Mouse (Mus musculus) hindbrain, embryonic 14.5 days (tissue): ENCODE data around the gene Prpf4. TPM values are rescaled to one million over a fixed set of nuclear protein-coding genes. Genes with fewer than 3 reads are reported as not detected.

Source experiments
- ATAC-seq: fragments of 200-750 bp; cut with Nextera tagmentation; 2 replicates; pipeline ENCODE4 v1.8.0; 2017; ENCODE audit warnings: moderate number of reproducible peaks, mild to moderate bottlenecking, moderate TSS enrichment, moderate library complexity; ENCODE audit not compliant: low FRiP score
- DNase-seq: peaks from one replicate; pipeline ENCODE4 v3.0.0-alpha.2; 2015; ENCODE audit warnings: low spot score
- H3K27ac ChIP-seq: fragments of 300-500 bp; sonication (generic); 2 replicates; pipeline ENCODE4 v1.5.1; 2014; ENCODE audit warnings: mild to moderate bottlenecking, moderate library complexity
- H3K27me3 ChIP-seq: fragments of 300-500 bp; sonication (generic); 2 replicates; pipeline ENCODE4 v1.6.1; 2014; ENCODE audit warnings: mild to moderate bottlenecking, low read length, mixed read lengths; ENCODE audit not compliant: control insufficient read depth, insufficient read depth
- H3K36me3 ChIP-seq: fragments of 300-500 bp; sonication (generic); replicated peaks from 2 replicates; pipeline ENCODE4 v1.6.1; 2014; ENCODE audit not compliant: control insufficient read depth, insufficient read depth
- H3K4me1 ChIP-seq: fragments of 300-500 bp; sonication (generic); replicated peaks from 2 replicates; pipeline ENCODE4 v1.6.1; 2014; ENCODE audit warnings: antibody characterized with exemption, low read length, mixed read lengths; ENCODE audit not compliant: control insufficient read depth, insufficient read depth
- H3K4me2 ChIP-seq: fragments of 300-500 bp; sonication (generic); replicated peaks from 2 replicates; pipeline ENCODE4 v1.6.1; 2014; ENCODE audit warnings: mild to moderate bottlenecking, moderate library complexity
- H3K4me3 ChIP-seq: fragments of 300-500 bp; sonication (generic); replicated peaks from 2 replicates; pipeline ENCODE4 v1.5.1; 2014; ENCODE audit warnings: mild to moderate bottlenecking, low read length
- H3K9ac ChIP-seq: fragments of 300-500 bp; sonication (generic); 2 replicates; pipeline ENCODE4 v1.6.1; 2014
- H3K9me3 ChIP-seq: fragments of 300-500 bp; sonication (generic); 2 replicates; pipeline ENCODE4 v1.6.1; 2016; ENCODE audit warnings: low read length; ENCODE audit not compliant: control insufficient read depth
- WGBS: fragments of 180-500 bp; shearing (Covaris S2); extraction: QIAGEN DNeasy Blood & Tissue Kit; methylation state at CpG from one replicate; pipeline ENCODE4 v1.1.7; 2014; 5-methylcytosine and 5-hydroxymethylcytosine counted together
- polyA plus RNA-seq: library from polyadenylated mRNA; unstranded; fragments of >200 nt; fragmentation: Nextera tagmentation; extraction: Ambion mirVana; gene quantifications from 2 replicates; pipeline ENCODE4 v1.2.1, GENCODE M21; 2014

Prpf4 gene
- polyA plus RNA-seq, result 15.0 and 16.1 TPM in 2 replicates

DNA sequence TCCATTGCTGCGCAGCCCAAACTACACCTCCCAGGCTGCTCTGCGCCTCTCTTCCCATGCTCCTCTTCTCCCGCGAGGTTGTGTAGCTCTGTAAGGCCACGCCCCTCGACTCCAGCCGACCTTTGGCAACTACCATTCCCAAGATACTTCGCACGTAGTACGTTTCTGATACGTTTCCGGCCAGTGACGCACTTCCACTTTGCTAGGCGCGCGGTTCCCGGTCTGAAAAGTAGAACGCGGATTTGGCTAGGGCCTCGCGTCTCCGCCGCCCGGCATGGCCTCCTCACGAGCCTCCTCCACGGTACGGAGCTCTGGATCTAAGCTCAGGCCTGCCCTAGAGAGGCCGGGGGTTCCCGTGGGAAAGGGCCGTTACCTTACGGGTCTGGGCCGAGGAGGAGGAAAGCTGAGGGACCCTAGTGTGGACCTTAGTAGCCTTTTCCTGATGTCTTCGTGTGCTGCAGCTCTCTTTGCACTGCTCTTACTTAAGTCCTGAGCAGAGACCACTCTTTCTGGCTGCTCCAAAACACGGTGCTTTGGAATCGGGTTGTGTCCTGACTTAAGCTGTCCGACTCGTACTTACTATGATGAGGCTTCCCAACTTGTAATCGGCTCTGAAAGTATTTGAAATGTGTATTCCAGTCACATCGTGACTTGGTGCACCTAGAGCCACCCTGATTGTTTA lies at the start of gene Prpf4, which contains the start of gene Cdc26:
Prpf4 (plus strand) TSS at position 197 of the 682 bp plus-strand sequence.
Cdc26 (minus strand) TSS at position 42 of the 682 bp plus-strand sequence.
- no peaks in the 10 kb centered on the region for H3K9me3 ChIP-seq
- H3K27me3 ChIP-seq, result no peaks in the 10 kb centered on the region
- peaks cover 27% of the 10 kb centered on the region; the same call in 1 of the 2 replicates for H3K4me1 ChIP-seq
- peak; percentile 99 for ATAC-seq
- DNase-seq, result peak; percentile 100
- peak within 1 kb of the TSS; percentile 82 for H3K27ac ChIP-seq
- peaks cover 34% of the 10 kb centered on the region for H3K36me3 ChIP-seq
- WGBS, result under 1% methylated on average over 39 of the region's 39 CpGs
- peak within 1 kb of the TSS; percentile 74 for H3K4me3 ChIP-seq
- peak within 1 kb of the TSS; percentile 77 for H3K9ac ChIP-seq
- H3K4me2 ChIP-seq, result peak within 1 kb of the TSS; percentile 53

DNA sequence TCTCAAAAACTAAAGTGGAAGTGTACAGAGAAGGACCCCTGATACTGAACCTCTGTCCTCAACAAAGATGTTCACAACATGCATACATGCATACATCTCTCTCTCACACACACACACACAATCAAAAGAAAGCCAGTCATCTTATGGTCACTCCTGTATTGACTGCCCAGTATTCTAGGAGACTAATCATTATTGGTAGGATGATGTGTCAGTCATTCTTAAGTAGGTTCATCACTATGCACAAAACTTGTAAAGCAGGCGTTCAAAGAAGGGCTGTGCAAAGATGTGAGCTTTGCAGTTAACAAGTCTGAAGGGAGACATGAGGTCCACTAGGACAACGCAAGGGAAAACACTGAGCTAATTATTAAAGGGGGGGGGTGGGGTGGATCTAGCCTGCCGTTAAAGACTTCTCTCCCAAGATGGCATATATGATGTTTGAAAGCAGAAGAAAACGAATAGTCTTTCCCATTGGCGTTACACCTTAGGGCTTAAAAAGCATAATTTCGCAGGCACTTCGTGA lies 49.3 kb upstream of the Prpf4 start:
- Histone ChIP-seq H3K4me3 (peak overlapping the region; percentile 70), H3K27me3 (no peaks in the 10 kb centered on the region), H3K9me3 (no peaks in the 10 kb centered on the region), H3K9ac (peak overlapping the region; percentile 76), H3K36me3 (no peaks in the 10 kb centered on the region; the same call in 1 of the 2 replicates), H3K27ac (no peak overlapping the region; the same call in 1 of the 2 replicates), H3K4me2 (peak overlapping the region; percentile 88), H3K4me1 (peaks cover 24% of the 10 kb centered on the region)
- 51% methylated on average over 7 of the region's 7 CpGs for WGBS
- ATAC-seq, result no peak
- DNase-seq, result no peak

DNA sequence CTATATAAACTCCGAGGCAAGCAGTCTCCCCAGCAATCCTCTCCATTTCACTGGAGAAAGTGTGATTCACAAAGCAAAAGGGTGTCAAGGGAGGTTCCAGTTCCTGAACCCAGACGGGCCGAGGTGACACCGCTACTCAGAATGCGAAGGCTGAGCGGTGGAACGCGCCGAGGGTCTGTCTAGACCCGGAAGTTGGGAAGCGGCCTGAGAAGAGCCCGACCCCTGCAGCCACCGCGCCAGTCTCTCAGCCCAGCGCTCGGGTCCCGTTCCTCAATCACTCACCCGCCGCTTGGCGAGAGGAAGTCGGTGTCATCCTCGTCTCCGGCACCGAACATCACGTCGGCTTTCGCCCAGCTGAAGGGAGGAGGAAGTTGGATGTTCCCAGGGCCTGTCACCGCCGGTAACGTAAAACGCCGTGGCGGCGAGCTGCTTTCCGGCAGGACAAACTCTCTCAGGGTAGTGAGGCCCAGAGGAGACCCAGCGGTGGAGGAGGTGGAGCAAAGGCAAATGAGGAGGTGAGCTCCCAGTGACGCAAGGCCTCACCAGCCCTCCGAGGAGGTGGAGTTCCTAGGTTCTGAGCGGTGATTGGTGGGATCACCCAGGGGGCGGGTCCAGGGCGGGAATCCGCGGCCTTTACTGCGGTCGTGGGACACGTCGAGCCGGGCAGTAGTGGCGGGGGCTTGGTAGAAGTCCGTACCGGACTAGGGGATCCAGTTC lies 48.4 kb upstream of the Prpf4 start, which contains the start of the genes Fkbp15 and Slc31a1:
Fkbp15 (minus strand) TSS at position 461 of the 717 bp plus-strand sequence.
Slc31a1 (plus strand) TSS at position 640 of the 717 bp plus-strand sequence.
- Histone ChIP-seq H3K27ac (peak within 1 kb of the TSS; percentile 69), H3K9ac (peak within 1 kb of the TSS; percentile 76), H3K4me1 (peaks cover 24% of the 10 kb centered on the region), H3K36me3 (no peaks in the 10 kb centered on the region), H3K4me2 (peak within 1 kb of the TSS; percentile 88), H3K4me3 (peak within 1 kb of the TSS; percentile 70), H3K9me3 (no peaks in the 10 kb centered on the region), H3K27me3 (no peaks in the 10 kb centered on the region)
- DNase-seq, result peak; percentile 95
- WGBS, result under 1% methylated on average over 51 of the region's 51 CpGs
- peak; percentile 100 for ATAC-seq

DNA sequence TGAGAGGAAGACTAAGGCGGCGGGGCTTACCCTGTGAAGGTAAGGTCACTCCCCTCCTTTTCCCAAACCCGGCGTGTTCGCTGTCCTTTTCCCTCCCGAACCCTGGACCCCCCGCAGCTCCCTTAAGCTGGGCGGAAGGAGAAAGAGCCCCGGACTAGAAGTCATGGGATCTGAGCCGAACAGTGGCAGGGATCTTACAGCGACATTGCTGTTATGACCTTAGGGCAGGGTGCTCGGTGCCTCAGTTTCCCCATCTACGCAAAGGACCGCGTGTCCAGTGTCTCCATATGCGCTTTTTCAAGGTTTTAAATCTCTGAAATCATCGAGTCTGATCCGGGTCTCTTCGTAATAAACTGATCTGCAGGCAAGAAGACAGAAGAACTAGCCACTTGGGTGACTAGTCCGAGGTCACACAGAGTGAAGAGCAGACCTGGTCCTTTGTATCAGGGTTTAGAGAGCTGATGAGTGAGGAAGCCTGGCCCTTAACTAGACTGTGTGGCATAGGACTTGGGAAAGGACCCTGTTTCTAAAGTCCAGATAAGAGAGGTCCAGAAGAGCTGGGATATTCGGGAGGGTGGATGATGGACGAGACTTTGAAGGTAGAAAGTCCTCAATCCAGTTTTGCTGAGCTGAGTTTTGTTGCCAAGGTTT lies 47.7 kb upstream of the Prpf4 start:
- H3K4me2 ChIP-seq, result peak overlapping the region; percentile 69
- peak overlapping the region; percentile 45; the same call in 1 of the 2 replicates for H3K27ac ChIP-seq
- H3K9me3 ChIP-seq, result no peaks in the 10 kb centered on the region
- peak overlapping the region; percentile 76 for H3K9ac ChIP-seq
- H3K27me3 ChIP-seq, result no peaks in the 10 kb centered on the region
- no peaks in the 10 kb centered on the region for H3K36me3 ChIP-seq
- peaks cover 24% of the 10 kb centered on the region for H3K4me1 ChIP-seq
- under 1% methylated on average over 22 of the region's 22 CpGs for WGBS
- peak overlapping the region; percentile 70 for H3K4me3 ChIP-seq
- ATAC-seq, result no peak
- no peak for DNase-seq

DNA sequence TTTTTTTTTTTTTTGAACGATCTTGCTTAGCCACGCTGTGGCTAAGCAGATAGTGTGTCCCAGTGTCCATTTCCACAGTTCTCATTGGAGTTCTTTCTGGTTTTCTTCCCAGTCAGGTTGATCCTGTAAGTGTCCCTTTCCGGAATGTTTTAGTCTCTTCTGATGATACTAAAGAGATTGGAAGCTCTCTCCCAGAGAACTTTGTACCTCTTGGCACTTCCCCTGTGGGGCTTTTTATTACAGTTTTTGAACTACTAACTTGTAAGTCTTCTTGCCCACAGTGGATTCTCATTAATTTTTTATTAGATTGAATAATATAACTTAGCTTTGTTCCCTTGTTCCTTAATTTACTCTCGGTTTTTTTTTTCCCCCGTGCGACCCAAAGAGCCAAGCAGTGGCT lies 47.0 kb upstream of the Prpf4 start:
- H3K27me3 ChIP-seq, result no peaks in the 10 kb centered on the region
- H3K27ac ChIP-seq, result no peak overlapping the region
- ATAC-seq (no peak), DNase-seq (no peak)
- H3K4me1 ChIP-seq, result peaks cover 24% of the 10 kb centered on the region
- no peaks in the 10 kb centered on the region for H3K9me3 ChIP-seq
- H3K36me3 ChIP-seq, result no peaks in the 10 kb centered on the region
- peak overlapping the region; percentile 76 for H3K9ac ChIP-seq
- 53% methylated on average over 6 of the region's 6 CpGs for WGBS
- H3K4me2 ChIP-seq, result peak overlapping the region; percentile 69
- peak overlapping the region; percentile 70 for H3K4me3 ChIP-seq

DNA sequence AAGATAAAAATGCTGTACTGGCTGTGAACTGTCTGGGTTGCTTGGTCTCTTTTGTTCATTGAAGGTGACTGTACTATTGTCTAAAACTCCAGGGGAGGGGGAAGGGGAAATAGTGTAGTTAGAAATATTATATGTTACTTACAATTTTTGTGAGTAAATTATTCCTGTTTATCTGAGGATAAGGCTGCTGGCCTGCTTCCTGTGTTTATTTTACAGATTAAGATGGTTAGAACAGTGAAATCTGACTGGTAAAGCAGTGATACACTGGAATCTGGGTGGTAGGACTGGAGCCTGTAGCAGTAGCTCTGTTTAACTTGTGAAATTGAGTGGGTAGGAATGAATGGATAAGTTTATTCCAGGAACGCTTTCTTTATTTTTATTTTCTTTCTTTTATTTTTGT lies 46.6 kb upstream of the Prpf4 start:
- DNase-seq (no peak), ATAC-seq (no peak)
- Histone ChIP-seq H3K27me3 (no peaks in the 10 kb centered on the region), H3K27ac (no peak overlapping the region), H3K4me1 (peaks cover 24% of the 10 kb centered on the region), H3K36me3 (no peaks in the 10 kb centered on the region), H3K9me3 (no peaks in the 10 kb centered on the region), H3K4me3 (peak overlapping the region; percentile 70; the same call in 1 of the 2 replicates), H3K9ac (peak overlapping the region; percentile 76; the same call in 1 of the 2 replicates), H3K4me2 (peak overlapping the region; percentile 69)
- 94% methylated on average over 1 of the region's 1 CpGs for WGBS

DNA sequence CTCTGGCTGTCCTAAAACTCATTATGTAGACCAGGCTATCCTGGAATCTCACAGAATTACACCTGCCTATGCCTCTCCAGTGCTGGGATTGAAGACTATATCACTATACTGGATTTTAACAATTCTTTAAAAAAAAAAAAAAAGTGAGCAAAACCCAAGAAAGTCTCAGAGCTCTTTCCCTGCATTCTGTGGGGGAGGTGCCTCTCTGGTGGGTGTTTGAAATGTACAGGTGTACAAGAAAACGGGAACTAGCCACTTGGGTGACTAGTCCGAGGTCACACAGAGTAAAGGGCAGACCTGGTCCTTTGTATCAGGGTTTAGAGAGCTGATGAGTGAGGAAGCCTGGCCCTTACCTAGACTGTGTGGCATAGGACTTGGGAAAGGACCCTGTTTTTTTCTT lies 46.2 kb upstream of the Prpf4 start:
- H3K4me1 ChIP-seq, result peaks cover 24% of the 10 kb centered on the region
- DNase-seq, result no peak
- H3K9ac ChIP-seq, result no peak overlapping the region
- 93% methylated on average over 2 of the region's 2 CpGs for WGBS
- no peaks in the 10 kb centered on the region for H3K36me3 ChIP-seq
- H3K9me3 ChIP-seq, result no peaks in the 10 kb centered on the region
- no peak overlapping the region for H3K4me3 ChIP-seq
- ATAC-seq, result no peak
- H3K4me2 ChIP-seq, result no peak overlapping the region
- H3K27me3 ChIP-seq, result no peaks in the 10 kb centered on the region
- H3K27ac ChIP-seq, result no peak overlapping the region

DNA sequence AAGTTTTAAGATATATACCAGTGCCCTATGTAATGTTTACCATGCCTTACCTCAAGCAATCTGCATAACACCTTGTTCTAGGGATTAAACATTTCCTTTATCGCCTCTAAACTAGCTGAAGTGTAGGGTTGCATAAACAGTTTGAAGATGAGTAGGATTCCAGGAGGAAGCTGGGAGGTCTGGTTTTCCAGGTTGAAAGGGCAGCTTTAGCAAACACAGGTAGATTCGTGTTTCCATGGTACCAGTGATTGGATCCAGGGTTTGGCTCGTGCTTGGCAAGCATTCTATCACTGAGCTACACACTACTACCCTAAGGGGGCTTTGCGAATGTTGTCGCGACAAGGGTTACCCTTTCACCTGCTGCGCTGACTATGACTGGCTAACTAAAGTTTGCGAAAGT lies 44.3 kb upstream of the Prpf4 start:
- no peak overlapping the region for H3K4me3 ChIP-seq
- no peak for ATAC-seq
- no peak overlapping the region for H3K4me2 ChIP-seq
- no peaks in the 10 kb centered on the region for H3K27me3 ChIP-seq
- no peak overlapping the region for H3K9ac ChIP-seq
- no peaks in the 10 kb centered on the region for H3K36me3 ChIP-seq
- no peak overlapping the region for H3K27ac ChIP-seq
- DNase-seq, result no peak
- WGBS, result 95% methylated on average over 8 of the region's 8 CpGs
- no peaks in the 10 kb centered on the region for H3K9me3 ChIP-seq
- peaks cover 13% of the 10 kb centered on the region for H3K4me1 ChIP-seq

DNA sequence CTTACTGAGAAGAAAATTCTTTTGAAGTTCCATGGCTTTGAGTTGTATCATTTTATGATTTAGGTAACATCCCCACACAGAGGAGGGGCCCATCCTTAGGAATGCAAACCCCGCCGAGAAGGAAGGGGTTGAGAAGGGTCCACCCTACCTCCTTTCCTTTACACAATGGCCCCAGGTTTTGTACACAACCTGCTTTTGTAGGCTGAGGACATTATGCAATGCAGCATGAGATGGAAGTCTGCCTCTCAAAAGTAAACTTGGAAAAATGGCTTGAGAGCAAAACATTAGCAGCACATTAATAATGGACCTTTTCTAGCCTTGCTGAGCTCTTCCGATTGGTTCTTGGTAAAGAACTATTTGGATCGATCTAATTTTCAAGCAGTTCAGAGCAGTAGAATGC lies 42.3 kb upstream of the Prpf4 start:
- DNase-seq (no peak), ATAC-seq (no peak)
- Histone ChIP-seq H3K27me3 (no peaks in the 10 kb centered on the region), H3K4me1 (peaks cover 8% of the 10 kb centered on the region), H3K36me3 (no peaks in the 10 kb centered on the region), H3K9ac (no peak overlapping the region), H3K4me2 (no peak overlapping the region), H3K4me3 (no peak overlapping the region), H3K27ac (no peak overlapping the region), H3K9me3 (no peaks in the 10 kb centered on the region)
- WGBS, result 84% methylated on average over 4 of the region's 4 CpGs
